Mouse (Mus musculus): Measurements from ENCODE around the gene Tns1. TPM values are rescaled to one million over a fixed set of nuclear protein-coding genes. Genes with fewer than 3 reads are reported as not detected.
A peak's percentile ranks its signal among the peaks of the same experiment; 100 is the strongest.

Tns1 gene
- polyA plus RNA-seq, 1 experiment from 2014 or later = 121 TPM

DNA sequence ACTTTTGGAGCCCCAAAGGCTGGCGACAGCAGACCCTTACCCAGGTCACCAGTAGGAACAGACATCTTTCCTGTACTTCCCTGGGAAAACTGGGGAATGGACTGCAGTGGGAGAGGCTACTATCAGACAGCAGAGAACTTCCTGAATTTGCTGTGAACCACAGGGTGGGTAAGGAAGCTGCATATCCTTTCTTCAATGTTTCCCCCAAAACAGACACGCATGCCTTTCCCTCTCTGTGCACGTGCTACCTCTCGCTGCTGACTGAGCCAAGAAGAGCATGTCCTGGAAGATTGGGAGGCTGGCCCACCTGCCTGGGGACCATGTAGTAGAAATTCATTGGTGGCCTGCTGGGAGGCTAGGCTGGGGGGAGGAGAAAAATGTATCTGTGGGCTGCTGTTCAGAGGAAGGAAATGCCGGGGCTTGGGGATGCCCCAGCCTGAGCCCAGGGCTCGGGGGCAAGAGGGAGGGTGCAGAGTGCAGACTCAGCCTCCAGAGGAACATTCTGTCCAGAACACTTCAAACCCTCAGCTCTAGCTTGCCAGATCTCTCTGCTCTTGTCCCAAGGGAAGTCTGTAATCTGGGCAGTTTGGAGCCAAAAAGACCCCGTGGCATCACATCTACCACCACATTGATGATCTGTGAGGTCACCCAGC is 116.7 kb downstream of the Tns1 start:
- Histone ChIP-seq H3K27ac (peak overlapping the region; percentile 98), H3K9me3 (replicated peaks) (no peaks in the 10 kb centered on the region), H3K27me3 (no peaks in the 10 kb centered on the region), H3K9ac (0 out of 2 replicates have a peak overlapping the region, but pooled peaks have one; percentile 43), H3K4me3 (no peak overlapping the region), H3K4me2 (peak overlapping the region; percentile 44), H3K4me1 (replicated peaks) (peaks cover 84% of the 10 kb centered on the region), H3K36me3 (no peaks in the 10 kb centered on the region)
- ATAC-seq (replicated peaks; ENCODE audit: insufficient number of reproducible peaks, insufficient read depth, low FRiP score, low read depth) = peak; percentile 55
- 16% methylated on average over 7 of the region's 7 CpGs for WGBS

- no peaks in the 10 kb centered on the region for H3K27me3 ChIP-seq
- H3K9ac ChIP-seq = no peak overlapping the region
- no peak for ATAC-seq (replicated peaks; ENCODE audit: insufficient number of reproducible peaks, insufficient read depth, low FRiP score, low read depth)
These were observed 119.2 kb downstream of the Tns1 start for GRCm38 (mm10) chr1:74005020-74005419.

GRCm38 (mm10) chr1:74003723-74004122 is 120.5 kb downstream of the Tns1 start:
- Histone ChIP-seq H3K9me3 (replicated peaks) (no peaks in the 10 kb centered on the region), H3K27ac (peak overlapping the region; percentile 59), H3K4me2 (no peak overlapping the region), H3K36me3 (no peaks in the 10 kb centered on the region), H3K27me3 (no peaks in the 10 kb centered on the region), H3K4me3 (no peak overlapping the region), H3K4me1 (replicated peaks) (peaks cover 99% of the 10 kb centered on the region), H3K9ac (no peak overlapping the region)
- WGBS = 52% methylated on average over 2 of the region's 2 CpGs
- no peak for ATAC-seq (replicated peaks; ENCODE audit: insufficient number of reproducible peaks, insufficient read depth, low FRiP score, low read depth)

More at GRCm38 (mm10) chr1:74005020-74005419, 119.2 kb downstream of the Tns1 start:
- H3K27ac ChIP-seq = peak overlapping the region; percentile 43
- no peaks in the 10 kb centered on the region for H3K9me3 ChIP-seq (replicated peaks)
- H3K4me2 ChIP-seq = no peak overlapping the region
- no peaks in the 10 kb centered on the region for H3K36me3 ChIP-seq
- 23% methylated on average over 3 of the region's 3 CpGs for WGBS
- H3K4me1 ChIP-seq (replicated peaks) = peaks cover 99% of the 10 kb centered on the region
- H3K4me3 ChIP-seq = no peak overlapping the region

DNA sequence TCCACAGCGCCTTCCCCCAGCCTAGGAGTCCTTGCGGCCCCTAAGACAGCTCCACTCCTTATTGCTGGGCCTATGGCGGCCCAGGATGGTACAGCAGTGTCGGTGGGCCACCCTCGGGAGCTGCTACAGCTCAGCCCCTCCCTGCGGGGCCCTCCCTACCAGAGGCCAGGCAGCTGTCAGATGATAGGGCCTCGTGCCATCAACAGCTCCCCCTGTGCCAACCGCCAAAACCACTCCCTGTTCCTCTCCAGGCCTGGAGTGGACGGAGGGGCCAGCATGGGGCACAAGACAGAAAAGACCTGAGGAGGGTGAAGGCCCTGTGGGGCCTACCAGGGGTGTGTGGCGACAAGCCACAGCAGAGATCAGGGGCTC is 122.8 kb downstream of the Tns1 start:
- Histone ChIP-seq H3K27me3 (no peaks in the 10 kb centered on the region), H3K9ac (peak overlapping the region; percentile 11), H3K4me3 (peak overlapping the region; percentile 16), H3K4me2 (peak overlapping the region; percentile 51), H3K9me3 (replicated peaks) (no peaks in the 10 kb centered on the region), H3K4me1 (replicated peaks) (peaks cover 99% of the 10 kb centered on the region), H3K27ac (peak overlapping the region; percentile 96), H3K36me3 (peaks cover 5% of the 10 kb centered on the region; the same call in 1 of the 2 replicates)
- peak; percentile 44 for ATAC-seq (replicated peaks; ENCODE audit: insufficient number of reproducible peaks, insufficient read depth, low FRiP score, low read depth)
- WGBS = 27% methylated on average over 10 of the region's 10 CpGs

DNA sequence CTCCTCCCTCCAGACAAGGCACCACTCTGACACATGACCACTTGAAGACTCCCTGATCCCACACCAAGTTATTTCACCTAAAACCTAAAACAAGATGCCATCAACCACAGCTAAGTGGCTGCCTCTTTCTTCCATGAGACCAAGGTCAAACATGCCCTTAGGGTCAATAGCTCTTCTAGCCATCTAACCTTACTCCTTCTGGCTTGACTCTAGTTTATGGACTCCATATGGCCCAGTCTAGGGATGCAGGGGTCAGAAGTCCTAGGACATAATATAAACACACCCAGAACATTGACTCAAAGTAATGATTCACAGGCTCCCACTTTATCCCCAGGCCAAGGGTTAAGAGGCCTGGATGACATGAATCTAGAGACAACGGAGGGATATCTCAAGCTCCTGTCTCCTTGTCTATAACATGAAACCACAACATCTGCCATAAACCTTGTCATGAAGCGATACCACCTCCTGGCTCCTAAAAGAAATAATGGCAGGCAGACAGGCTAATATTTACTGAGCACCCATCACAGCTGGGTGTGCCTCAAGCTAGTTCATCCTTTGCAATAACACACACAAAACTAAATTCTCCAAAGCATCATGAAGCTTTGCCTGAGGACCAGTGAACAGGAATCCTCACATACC is 123.3 kb downstream of the Tns1 start:
- ATAC-seq (replicated peaks; ENCODE audit: insufficient number of reproducible peaks, insufficient read depth, low FRiP score, low read depth) = no peak
- Histone ChIP-seq H3K27me3 (no peaks in the 10 kb centered on the region), H3K36me3 (peaks cover 10% of the 10 kb centered on the region; the same call in 1 of the 2 replicates), H3K4me1 (replicated peaks) (peaks cover 99% of the 10 kb centered on the region), H3K9me3 (replicated peaks) (no peaks in the 10 kb centered on the region), H3K4me3 (peak overlapping the region; percentile 16), H3K4me2 (peak overlapping the region; percentile 51), H3K27ac (peak overlapping the region; percentile 96), H3K9ac (peak overlapping the region; percentile 11)
- WGBS = 67% methylated on average over 2 of the region's 2 CpGs

DNA sequence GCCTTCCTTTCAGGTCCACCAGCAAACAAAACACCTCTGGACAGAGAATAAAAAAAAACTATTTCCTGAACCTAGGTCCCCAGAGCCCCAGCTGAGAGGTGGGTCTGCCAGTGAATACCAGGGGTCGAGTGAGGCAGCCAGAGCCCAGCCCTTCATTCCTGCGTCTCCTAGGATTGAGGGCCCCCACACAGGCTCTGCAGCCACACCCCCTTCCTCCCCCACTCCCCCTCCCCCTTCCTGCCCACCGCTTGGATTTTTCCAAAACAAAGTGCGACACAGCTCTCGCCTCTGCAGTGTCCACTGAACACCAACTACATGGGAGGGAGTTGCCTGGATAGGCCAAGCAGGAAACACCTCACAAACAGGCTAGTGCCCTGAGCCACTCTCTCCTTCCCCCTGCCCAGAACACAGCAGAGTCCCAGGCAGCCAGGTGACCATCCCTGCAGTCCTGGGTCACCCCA is 124.0 kb downstream of the Tns1 start:
- Histone ChIP-seq H3K27me3 (no peaks in the 10 kb centered on the region), H3K27ac (peak overlapping the region; percentile 96), H3K36me3 (peaks cover 14% of the 10 kb centered on the region; the same call in 1 of the 2 replicates), H3K9ac (peak overlapping the region; percentile 46), H3K4me2 (peak overlapping the region; percentile 51), H3K4me1 (replicated peaks) (peaks cover 99% of the 10 kb centered on the region), H3K9me3 (replicated peaks) (no peaks in the 10 kb centered on the region), H3K4me3 (peak overlapping the region; percentile 18; the same call in 1 of the 2 replicates)
- 13% methylated on average over 5 of the region's 5 CpGs for WGBS
- ATAC-seq (replicated peaks; ENCODE audit: insufficient number of reproducible peaks, insufficient read depth, low FRiP score, low read depth) = peak; percentile 8; the same call in 1 of the 2 replicates

- Histone ChIP-seq H3K9ac (peak overlapping the region; percentile 23), H3K4me3 (peak overlapping the region; percentile 18; the same call in 1 of the 2 replicates), H3K4me2 (peak overlapping the region; percentile 51), H3K4me1 (replicated peaks) (peaks cover 98% of the 10 kb centered on the region), H3K36me3 (peaks cover 17% of the 10 kb centered on the region; the same call in 1 of the 2 replicates), H3K27ac (peak overlapping the region; percentile 96), H3K27me3 (no peaks in the 10 kb centered on the region), H3K9me3 (replicated peaks) (no peaks in the 10 kb centered on the region)
- whole genome bisulfite sequencing = 68% methylated on average over 5 of the region's 5 CpGs
- ATAC-seq (replicated peaks; ENCODE audit: insufficient number of reproducible peaks, insufficient read depth, low FRiP score, low read depth) = no peak
These were observed 124.7 kb downstream of the Tns1 start for GRCm38 (mm10) chr1:73999533-73999932.

GRCm38 (mm10) chr1:73998925-73999375 is 125.3 kb downstream of the Tns1 start:
- 25% methylated on average over 5 of the region's 5 CpGs for WGBS
- peak; percentile 43; the same call in 1 of the 2 replicates for ATAC-seq (replicated peaks; ENCODE audit: insufficient number of reproducible peaks, insufficient read depth, low FRiP score, low read depth)
- H3K9ac ChIP-seq = peak overlapping the region; percentile 45
- peak overlapping the region; percentile 96 for H3K27ac ChIP-seq
- no peaks in the 10 kb centered on the region for H3K27me3 ChIP-seq
- peaks cover 98% of the 10 kb centered on the region for H3K4me1 ChIP-seq (replicated peaks)
- no peaks in the 10 kb centered on the region for H3K9me3 ChIP-seq (replicated peaks)
- H3K4me3 ChIP-seq = peak overlapping the region; percentile 25
- H3K4me2 ChIP-seq = peak overlapping the region; percentile 51
- peaks cover 17% of the 10 kb centered on the region; the same call in 1 of the 2 replicates for H3K36me3 ChIP-seq

GRCm38 (mm10) chr1:73998131-73998865 is 126.0 kb downstream of the Tns1 start:
- H3K4me1 ChIP-seq (replicated peaks) = peaks cover 98% of the 10 kb centered on the region
- peak; percentile 53 for ATAC-seq (replicated peaks; ENCODE audit: insufficient number of reproducible peaks, insufficient read depth, low FRiP score, low read depth)
- H3K9ac ChIP-seq = peak overlapping the region; percentile 45
- H3K4me3 ChIP-seq = peak overlapping the region; percentile 25
- H3K4me2 ChIP-seq = peak overlapping the region; percentile 51
- peaks cover 23% of the 10 kb centered on the region; the same call in 1 of the 2 replicates for H3K36me3 ChIP-seq
- WGBS = 22% methylated on average over 9 of the region's 9 CpGs
- H3K27me3 ChIP-seq = no peaks in the 10 kb centered on the region
- H3K27ac ChIP-seq = peak overlapping the region; percentile 96
- H3K9me3 ChIP-seq (replicated peaks) = no peaks in the 10 kb centered on the region

- Histone ChIP-seq H3K27me3 (no peaks in the 10 kb centered on the region), H3K9me3 (replicated peaks) (no peaks in the 10 kb centered on the region), H3K36me3 (peaks cover 29% of the 10 kb centered on the region; the same call in 1 of the 2 replicates), H3K4me1 (replicated peaks) (peaks cover 94% of the 10 kb centered on the region), H3K27ac (peak overlapping the region; percentile 96), H3K4me3 (no peak overlapping the region), H3K4me2 (peak overlapping the region; percentile 51; the same call in 1 of the 2 replicates), H3K9ac (no peak overlapping the region)
- 83% methylated on average over 6 of the region's 6 CpGs for WGBS
- no peak for ATAC-seq (replicated peaks; ENCODE audit: insufficient number of reproducible peaks, insufficient read depth, low FRiP score, low read depth)
These were observed 126.9 kb downstream of the Tns1 start for GRCm38 (mm10) chr1:73997341-73997740.

DNA sequence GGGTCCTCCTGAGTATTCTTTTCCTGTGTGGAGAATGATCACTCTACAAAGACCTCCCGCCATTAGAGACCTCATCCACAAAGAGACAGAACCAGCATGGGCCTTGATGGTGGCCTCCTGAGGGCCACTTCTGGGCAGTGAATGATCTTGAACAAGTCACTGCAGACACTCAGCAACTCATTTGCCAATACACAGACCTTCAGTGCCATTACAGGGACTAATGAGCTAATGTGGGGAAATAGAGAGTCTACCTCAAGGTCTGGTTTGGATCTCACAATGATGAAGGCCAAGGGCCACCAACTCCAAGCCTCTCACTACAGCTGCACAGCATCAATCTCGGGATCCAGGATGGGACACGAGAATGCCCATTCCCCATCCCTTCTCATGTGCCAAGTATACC is 127.6 kb downstream of the Tns1 start:
- Histone ChIP-seq H3K27ac (no peak overlapping the region), H3K27me3 (no peaks in the 10 kb centered on the region), H3K4me1 (replicated peaks) (peaks cover 88% of the 10 kb centered on the region), H3K9ac (no peak overlapping the region), H3K9me3 (replicated peaks) (no peaks in the 10 kb centered on the region), H3K4me3 (no peak overlapping the region), H3K36me3 (peaks cover 36% of the 10 kb centered on the region; the same call in 1 of the 2 replicates), H3K4me2 (no peak overlapping the region)
- no peak for ATAC-seq (replicated peaks; ENCODE audit: insufficient number of reproducible peaks, insufficient read depth, low FRiP score, low read depth)
- 85% methylated on average over 3 of the region's 3 CpGs for WGBS

All from heart, embryonic 15.5 days (tissue).